Mouse (Mus musculus): ENCODE results near the gene Cep104. TPM values are rescaled to one million over a fixed set of nuclear protein-coding genes. Genes with fewer than 3 reads are reported as not detected.
A peak's percentile ranks its signal among the peaks of the same experiment; 100 is the strongest.

Cep104 gene
- polyA plus RNA-seq, 1 experiment from 2014 or later = 21.4 TPM

DNA sequence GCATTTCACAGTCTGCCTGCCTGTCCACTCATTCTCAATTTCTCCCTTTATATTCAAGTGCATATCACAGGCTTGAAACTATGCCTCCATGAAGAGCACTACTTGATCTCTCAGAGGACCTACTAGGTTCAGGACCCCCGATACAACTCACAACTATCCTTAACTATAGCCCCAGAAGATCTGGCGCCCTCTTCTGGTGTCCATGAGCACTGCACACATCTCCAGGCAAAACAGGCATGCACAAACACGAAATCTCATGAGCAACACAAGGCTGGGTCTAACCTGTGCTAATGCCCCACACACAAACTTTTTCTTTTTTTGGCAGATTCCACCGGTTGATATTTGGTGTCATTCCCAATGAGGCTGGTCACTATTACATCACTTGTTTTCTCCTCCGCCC is 70.8 kb downstream of the Cep104 start:
- ATAC-seq (ENCODE audit: insufficient read depth) (no peak), DNase-seq (no peak)
- Histone ChIP-seq H3K36me3 (ENCODE audit: insufficient read depth) (no peaks in the 10 kb centered on the region), H3K9me3 (ENCODE audit: low read depth, low read length) (no peaks in the 10 kb centered on the region), H3K4me3 (ENCODE audit: low read depth, low read length) (no peak overlapping the region), H3K27ac (ENCODE audit: low read depth) (no peak overlapping the region), H3K27me3 (ENCODE audit: insufficient read depth, low read length) (no peaks in the 10 kb centered on the region), H3K4me1 (ENCODE audit: insufficient read depth) (no peaks in the 10 kb centered on the region), H3K9ac (no peak overlapping the region), H3K4me2 (no peak overlapping the region)
- WGBS = 68% methylated on average over 5 of the region's 5 CpGs
- peak; percentile 34; the same call in 1 of the 2 replicates for TF ChIP-seq CTCF (IDR thresholded peaks at IDR 0.05; ENCODE audit: low read depth)

DNA sequence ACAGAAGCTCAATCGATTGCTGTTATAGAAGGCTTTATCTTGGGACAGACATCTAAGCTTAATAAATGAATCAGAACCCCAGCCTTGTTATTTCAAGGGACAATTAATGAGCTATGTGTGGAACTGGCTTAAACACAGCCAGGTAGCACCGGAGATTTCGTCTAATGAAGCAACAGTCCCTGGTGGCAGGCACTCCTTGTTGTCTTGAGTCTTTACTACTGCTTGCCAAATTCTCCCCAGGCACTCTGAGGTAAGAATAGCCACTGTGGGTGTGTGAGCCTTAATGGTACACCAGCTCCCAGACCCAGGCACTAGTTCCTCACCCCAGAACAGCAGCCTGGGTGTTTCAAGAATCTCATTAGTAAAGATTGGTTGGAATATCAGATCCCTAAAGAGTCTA is 76.4 kb downstream of the Cep104 start:
- Histone ChIP-seq H3K4me3 (ENCODE audit: low read depth, low read length) (no peak overlapping the region), H3K36me3 (ENCODE audit: insufficient read depth) (no peaks in the 10 kb centered on the region), H3K9me3 (ENCODE audit: low read depth, low read length) (no peaks in the 10 kb centered on the region), H3K27me3 (ENCODE audit: insufficient read depth, low read length) (no peaks in the 10 kb centered on the region), H3K9ac (no peak overlapping the region), H3K4me1 (ENCODE audit: insufficient read depth) (no peaks in the 10 kb centered on the region), H3K27ac (ENCODE audit: low read depth) (no peak overlapping the region), H3K4me2 (no peak overlapping the region)
- no peak for TF ChIP-seq CTCF (IDR thresholded peaks at IDR 0.05; ENCODE audit: low read depth)
- ATAC-seq (ENCODE audit: insufficient read depth) = no peak
- 90% methylated on average over 3 of the region's 3 CpGs for WGBS
- DNase-seq = no peak

DNA sequence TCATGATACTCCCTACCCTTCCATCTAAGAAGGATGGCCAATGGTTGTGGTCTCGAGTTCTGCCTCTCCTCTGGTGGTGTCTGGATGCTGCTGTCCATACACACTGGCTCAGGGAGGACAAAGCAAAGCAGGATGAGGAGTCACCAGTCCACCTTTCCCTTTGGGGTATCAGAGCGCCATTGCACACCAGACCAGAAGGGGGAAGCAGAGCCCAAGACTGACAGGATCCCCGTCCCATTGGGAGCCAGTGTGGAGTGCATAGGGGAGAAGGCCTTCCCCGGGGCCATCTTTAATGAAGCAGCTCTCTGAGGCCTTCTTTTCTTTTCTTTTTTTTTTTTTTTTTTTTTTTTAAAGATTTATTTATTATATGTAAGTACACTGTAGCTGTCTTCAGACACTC is 78.1 kb downstream of the Cep104 start:
- WGBS = 54% methylated on average over 4 of the region's 4 CpGs
- no peaks in the 10 kb centered on the region for H3K27me3 ChIP-seq (ENCODE audit: insufficient read depth, low read length)
- TF ChIP-seq CTCF (IDR thresholded peaks at IDR 0.05; ENCODE audit: low read depth) = no peak
- no peaks in the 10 kb centered on the region for H3K9me3 ChIP-seq (ENCODE audit: low read depth, low read length)
- no peak overlapping the region for H3K9ac ChIP-seq
- H3K36me3 ChIP-seq (ENCODE audit: insufficient read depth) = no peaks in the 10 kb centered on the region
- H3K4me2 ChIP-seq = no peak overlapping the region
- ATAC-seq (ENCODE audit: insufficient read depth) (no peak), DNase-seq (no peak)
- no peaks in the 10 kb centered on the region for H3K4me1 ChIP-seq (ENCODE audit: insufficient read depth)
- H3K4me3 ChIP-seq (ENCODE audit: low read depth, low read length) = no peak overlapping the region
- H3K27ac ChIP-seq (ENCODE audit: low read depth) = no peak overlapping the region

DNA sequence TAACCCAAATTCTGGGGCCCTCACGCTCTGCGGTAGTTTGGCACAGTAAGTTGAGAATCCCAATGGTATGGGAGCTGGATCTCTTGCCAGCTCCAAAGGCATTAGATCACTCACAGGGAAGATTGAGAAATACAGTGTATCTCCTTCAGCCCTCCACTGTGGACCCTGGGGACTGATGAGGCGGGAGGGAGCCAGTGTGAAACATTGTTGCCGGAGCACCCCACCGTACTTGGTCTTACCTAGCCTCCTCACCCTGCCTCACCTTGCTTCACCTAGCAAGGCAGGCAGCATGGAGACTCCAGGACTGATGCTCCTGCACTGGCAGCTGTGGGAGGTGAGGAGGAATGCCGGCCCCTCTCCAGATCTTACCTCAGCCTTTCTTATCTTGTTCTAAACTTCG is 80.5 kb downstream of the Cep104 start:
- H3K36me3 ChIP-seq (ENCODE audit: insufficient read depth) = no peaks in the 10 kb centered on the region
- no peak overlapping the region for H3K9ac ChIP-seq
- no peak overlapping the region for H3K27ac ChIP-seq (ENCODE audit: low read depth)
- H3K4me3 ChIP-seq (ENCODE audit: low read depth, low read length) = no peak overlapping the region
- WGBS = 76% methylated on average over 7 of the region's 7 CpGs
- H3K4me1 ChIP-seq (ENCODE audit: insufficient read depth) = no peaks in the 10 kb centered on the region
- no peak overlapping the region for H3K4me2 ChIP-seq
- no peaks in the 10 kb centered on the region for H3K27me3 ChIP-seq (ENCODE audit: insufficient read depth, low read length)
- H3K9me3 ChIP-seq (ENCODE audit: low read depth, low read length) = no peaks in the 10 kb centered on the region
- ATAC-seq (ENCODE audit: insufficient read depth) (no peak), DNase-seq (no peak)
- TF ChIP-seq CTCF (IDR thresholded peaks at IDR 0.05; ENCODE audit: low read depth) = no peak

DNA sequence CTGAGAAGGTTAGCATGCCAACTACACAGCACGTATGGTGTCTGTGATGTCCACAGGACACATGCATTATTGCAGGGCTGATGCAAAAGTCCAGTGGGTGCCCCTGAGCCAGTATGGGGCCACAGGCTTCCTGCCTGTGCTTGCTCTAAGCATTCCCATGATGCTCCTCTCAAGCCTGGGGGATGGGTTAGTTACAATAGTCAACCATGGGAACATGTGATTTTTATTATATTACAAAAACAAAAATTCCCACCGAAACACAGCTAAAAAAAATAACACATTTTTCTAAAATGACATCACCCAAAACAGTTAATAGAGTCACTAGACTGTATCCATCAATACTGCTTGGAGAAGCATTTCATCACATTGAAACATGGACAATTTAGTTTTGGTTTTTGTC is 81.1 kb downstream of the Cep104 start:
- DNase-seq = no peak
- no peaks in the 10 kb centered on the region for H3K27me3 ChIP-seq (ENCODE audit: insufficient read depth, low read length)
- H3K9ac ChIP-seq = no peak overlapping the region
- no peak for TF ChIP-seq CTCF (IDR thresholded peaks at IDR 0.05; ENCODE audit: low read depth)
- ATAC-seq (ENCODE audit: insufficient read depth) = no peak
- H3K36me3 ChIP-seq (ENCODE audit: insufficient read depth) = no peaks in the 10 kb centered on the region
- WGBS = 55% methylated on average over 2 of the region's 2 CpGs
- H3K9me3 ChIP-seq (ENCODE audit: low read depth, low read length) = no peaks in the 10 kb centered on the region
- no peak overlapping the region for H3K4me2 ChIP-seq
- H3K4me1 ChIP-seq (ENCODE audit: insufficient read depth) = no peaks in the 10 kb centered on the region
- H3K4me3 ChIP-seq (ENCODE audit: low read depth, low read length) = no peak overlapping the region
- no peak overlapping the region for H3K27ac ChIP-seq (ENCODE audit: low read depth)

DNA sequence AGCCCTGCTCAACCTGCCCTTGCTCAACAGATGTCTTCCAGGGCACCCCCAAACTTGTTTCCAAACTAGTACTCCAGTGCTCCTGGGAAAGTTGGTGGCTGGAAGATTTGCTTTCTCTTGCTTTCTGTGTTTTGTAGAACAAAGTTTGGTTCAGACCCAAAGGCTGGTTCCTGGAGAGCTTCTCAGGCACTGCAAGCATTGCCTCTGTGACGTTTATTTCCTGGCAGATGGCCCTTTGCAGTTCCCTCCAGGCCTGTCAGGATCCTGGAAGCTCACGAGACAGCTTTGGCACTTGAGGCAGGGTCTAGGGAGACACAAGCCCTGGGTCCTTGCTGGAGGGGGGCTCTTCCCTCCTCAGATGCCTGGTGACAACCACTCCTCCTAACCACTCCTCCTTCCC is 81.7 kb downstream of the Cep104 start:
- ATAC-seq (ENCODE audit: insufficient read depth) (no peak), DNase-seq (no peak)
- Histone ChIP-seq H3K4me2 (no peak overlapping the region), H3K9ac (no peak overlapping the region), H3K9me3 (ENCODE audit: low read depth, low read length) (no peaks in the 10 kb centered on the region), H3K27me3 (ENCODE audit: insufficient read depth, low read length) (no peaks in the 10 kb centered on the region), H3K36me3 (ENCODE audit: insufficient read depth) (no peaks in the 10 kb centered on the region), H3K27ac (ENCODE audit: low read depth) (no peak overlapping the region), H3K4me3 (ENCODE audit: low read depth, low read length) (no peak overlapping the region), H3K4me1 (ENCODE audit: insufficient read depth) (no peaks in the 10 kb centered on the region)
- WGBS = 27% methylated on average over 2 of the region's 2 CpGs
- TF ChIP-seq CTCF (IDR thresholded peaks at IDR 0.05; ENCODE audit: low read depth) = no peak

DNA sequence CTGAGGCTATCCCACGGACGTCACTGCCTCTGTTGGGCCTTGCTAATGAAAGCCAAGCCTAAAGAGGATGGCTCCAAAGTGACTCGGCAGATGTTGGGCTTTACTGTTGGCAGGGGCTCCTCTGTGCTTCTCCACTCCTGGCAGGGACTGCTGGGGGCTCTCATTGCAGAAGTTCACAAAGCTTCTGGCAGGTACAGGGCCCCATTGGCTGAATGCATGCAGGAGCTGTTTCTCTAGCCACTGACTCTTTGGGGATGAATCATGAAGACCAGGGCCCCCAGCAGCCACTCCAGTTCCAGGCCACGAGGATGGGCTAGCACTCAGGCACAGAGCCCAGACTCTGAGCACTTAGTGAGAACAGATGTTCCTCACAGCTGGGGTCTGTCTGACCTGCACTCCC is 82.7 kb downstream of the Cep104 start:
- Histone ChIP-seq H3K4me3 (ENCODE audit: low read depth, low read length) (no peak overlapping the region), H3K9ac (no peak overlapping the region), H3K27me3 (ENCODE audit: insufficient read depth, low read length) (no peaks in the 10 kb centered on the region), H3K27ac (ENCODE audit: low read depth) (no peak overlapping the region), H3K4me2 (no peak overlapping the region), H3K36me3 (ENCODE audit: insufficient read depth) (no peaks in the 10 kb centered on the region), H3K9me3 (ENCODE audit: low read depth, low read length) (no peaks in the 10 kb centered on the region), H3K4me1 (ENCODE audit: insufficient read depth) (no peaks in the 10 kb centered on the region)
- WGBS = 47% methylated on average over 4 of the region's 4 CpGs
- no peak for ATAC-seq (ENCODE audit: insufficient read depth)
- no peak for TF ChIP-seq CTCF (IDR thresholded peaks at IDR 0.05; ENCODE audit: low read depth)
- DNase-seq = no peak

Other genes starting within 250 kb of the Cep104 start
- 86.9 and 91.4 TPM in 2 replicates for gene A430005L14Rik, start 18.0 kb upstream of the Cep104 start, polyA plus RNA-seq (2014; fragmentation: Nextera tagmentation; extraction: Ambion mirVana)
- 11.1 and 12.4 TPM in 2 replicates for gene Dffb, start 68 bp upstream of the Cep104 start, polyA plus RNA-seq (2014; fragmentation: Nextera tagmentation; extraction: Ambion mirVana)
- gene Lrrc47, start 36.5 kb downstream of the Cep104 start, polyA plus RNA-seq (2014; fragmentation: Nextera tagmentation; extraction: Ambion mirVana) = 13.2 and 13.6 TPM in 2 replicates
- 33.3 and 37.2 TPM in 2 replicates for gene Smim1, start 51.0 kb downstream of the Cep104 start, polyA plus RNA-seq (2014; fragmentation: Nextera tagmentation; extraction: Ambion mirVana)
- 0.08 TPM in 1 of 2 replicates, not detected in the other for gene Ccdc27, start 67.5 kb downstream of the Cep104 start, polyA plus RNA-seq (2014; fragmentation: Nextera tagmentation; extraction: Ambion mirVana)
- 0.17 and 0.84 TPM in 2 replicates for gene Trp73, start 165.0 kb downstream of the Cep104 start, polyA plus RNA-seq (2014; fragmentation: Nextera tagmentation; extraction: Ambion mirVana)
- gene Wrap73, start 167.2 kb downstream of the Cep104 start, polyA plus RNA-seq (2014; fragmentation: Nextera tagmentation; extraction: Ambion mirVana) = 36.2 and 38.0 TPM in 2 replicates
- gene Tprgl, start 185.5 kb downstream of the Cep104 start, polyA plus RNA-seq (2014; fragmentation: Nextera tagmentation; extraction: Ambion mirVana) = 142 and 151 TPM in 2 replicates
- gene Megf6, start 195.5 kb downstream of the Cep104 start, polyA plus RNA-seq (2014; fragmentation: Nextera tagmentation; extraction: Ambion mirVana) = 14.8 and 18.0 TPM in 2 replicates

Data from lung, embryonic 14.5 days (tissue).